Mouse (Mus musculus) erythroid progenitor cell, adult 5-6 weeks (primary cell): ENCODE results near the gene Fam131a. TPM values are rescaled to one million over a fixed set of nuclear protein-coding genes. Genes with fewer than 3 reads are reported as not detected.

Experiments
- ATAC-seq: replicated peaks from 2 replicates; pipeline ENCODE4 v1.8.0; 2016; ENCODE audit warnings: moderate number of reproducible peaks, mild to moderate bottlenecking, moderate TSS enrichment, inconsistent platforms; ENCODE audit not compliant: poor library complexity, low FRiP score, severe bottlenecking
- total RNA-seq, 2 experiments: library from RNA; stranded (forward) in 1 of 2; stranded (reverse) in 1 of 2; fragments of 150-400 nt in 1 of 2; fragments of 186-747, 209-891 nt in 1 of 2; gene quantifications; 2 replicates each; pipeline versions ENCODE4 v1.2.3 to v1.2.4; 2015 to 2017; ENCODE audit warnings: low replicate concordance in 2 of 2

The Fam131a gene
- total RNA-seq, 2 experiments from 2014 or later, result not detected

DNA sequence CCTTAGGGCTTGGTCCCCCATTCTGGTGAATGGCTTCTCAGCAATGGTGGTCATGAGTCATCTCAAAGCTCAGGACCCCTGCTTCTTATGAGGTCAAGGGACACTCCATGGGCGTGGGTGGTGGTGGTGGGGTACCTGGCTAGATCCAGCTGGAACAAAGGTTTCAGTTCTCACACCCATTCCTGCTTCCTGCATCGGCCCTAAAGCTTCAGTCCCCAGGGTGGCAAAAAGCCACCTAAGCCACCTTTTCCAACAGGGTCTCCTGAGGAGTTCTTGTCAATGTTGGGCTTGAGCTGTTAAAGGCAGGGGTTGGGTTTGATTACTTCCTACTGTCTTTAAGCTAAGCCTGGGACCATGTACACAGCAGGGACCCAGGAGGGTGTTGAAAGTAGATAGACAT, 22.1 kb downstream of the Fam131a start:
- no peak for ATAC-seq

DNA sequence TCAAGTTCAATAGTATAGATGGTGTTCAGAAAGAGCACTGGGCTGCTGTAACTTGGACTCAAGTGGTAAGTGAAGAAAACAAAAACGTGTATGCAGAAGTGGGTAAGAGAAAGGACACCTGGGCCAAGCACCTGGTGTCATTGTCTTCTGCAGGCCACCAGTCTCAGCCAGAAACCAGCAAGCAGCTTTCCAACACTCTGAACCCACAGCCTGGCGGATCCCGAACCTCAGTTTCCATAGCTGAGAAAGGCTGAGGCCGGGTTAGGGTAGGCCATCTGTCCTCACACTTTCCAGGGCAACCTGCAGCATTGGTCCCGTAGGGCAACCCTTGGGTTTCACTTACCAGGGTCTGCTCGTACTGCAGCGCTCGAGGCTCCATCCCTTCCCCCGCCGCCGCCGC, 22.5 kb downstream of the Fam131a start:
- ATAC-seq, result no peak

DNA sequence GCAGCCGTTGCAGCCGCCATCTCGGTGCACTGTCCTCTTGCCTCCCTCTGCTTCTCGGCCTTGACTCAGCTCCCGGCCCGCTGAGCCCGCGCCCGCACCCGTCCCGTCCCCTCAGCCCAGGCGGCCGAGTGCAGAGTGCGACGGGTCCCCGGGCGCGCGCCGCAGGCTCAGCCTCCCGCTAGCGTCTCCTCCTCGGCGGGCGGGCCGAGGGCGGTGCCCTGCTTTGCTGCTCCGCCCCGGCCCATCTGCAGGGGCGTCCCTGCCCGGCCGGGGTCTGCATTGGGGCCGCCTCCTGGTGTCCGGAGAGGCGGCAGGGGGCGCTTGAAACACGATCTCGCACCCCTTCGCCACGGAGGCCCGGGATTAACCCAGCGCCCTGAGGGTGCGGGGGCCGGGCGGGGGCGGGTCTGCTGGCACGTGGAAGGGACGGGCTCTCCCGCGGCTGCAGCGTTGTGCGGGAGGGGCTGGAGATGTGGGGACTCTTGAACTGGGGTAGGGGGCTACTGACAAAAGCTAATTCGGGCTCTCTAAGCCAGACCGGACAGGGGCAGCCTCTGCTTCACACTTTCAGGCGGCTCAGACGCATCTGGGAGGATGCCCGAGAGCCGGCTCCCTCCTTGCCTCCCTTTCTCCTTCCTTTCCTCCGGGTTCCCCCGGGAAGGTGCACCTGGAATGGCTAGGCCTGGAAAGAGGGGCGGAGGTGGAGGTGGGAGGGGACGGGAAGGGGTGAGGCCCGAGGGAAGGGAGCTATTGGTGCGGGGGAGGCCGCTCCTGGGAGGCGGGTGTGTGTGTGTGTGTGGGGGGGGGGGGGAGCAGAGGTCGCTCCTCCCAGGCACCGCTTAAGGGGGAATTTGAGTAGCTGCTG, 23.2 kb downstream of the Fam131a start:
- peak; percentile 48 for ATAC-seq

DNA sequence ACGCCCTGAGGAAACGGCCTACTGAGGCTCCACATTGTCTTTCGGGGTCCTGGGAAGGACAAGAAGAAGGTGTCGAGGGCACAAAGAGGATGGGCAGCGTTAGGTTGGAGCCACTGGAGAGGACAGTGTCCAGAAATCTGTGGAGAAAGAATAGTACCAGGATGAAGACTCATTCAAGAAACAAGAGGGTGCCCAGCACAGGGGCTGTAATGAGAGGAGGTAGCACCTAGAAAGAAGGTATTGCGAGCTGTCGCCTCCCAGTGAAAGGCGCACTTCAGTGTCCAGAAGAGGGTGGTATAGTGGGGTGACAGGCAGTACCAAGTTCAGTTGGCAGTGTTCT, 23.8 kb downstream of the Fam131a start:
- peak; percentile 2; the same call in 1 of the 2 replicates for ATAC-seq

DNA sequence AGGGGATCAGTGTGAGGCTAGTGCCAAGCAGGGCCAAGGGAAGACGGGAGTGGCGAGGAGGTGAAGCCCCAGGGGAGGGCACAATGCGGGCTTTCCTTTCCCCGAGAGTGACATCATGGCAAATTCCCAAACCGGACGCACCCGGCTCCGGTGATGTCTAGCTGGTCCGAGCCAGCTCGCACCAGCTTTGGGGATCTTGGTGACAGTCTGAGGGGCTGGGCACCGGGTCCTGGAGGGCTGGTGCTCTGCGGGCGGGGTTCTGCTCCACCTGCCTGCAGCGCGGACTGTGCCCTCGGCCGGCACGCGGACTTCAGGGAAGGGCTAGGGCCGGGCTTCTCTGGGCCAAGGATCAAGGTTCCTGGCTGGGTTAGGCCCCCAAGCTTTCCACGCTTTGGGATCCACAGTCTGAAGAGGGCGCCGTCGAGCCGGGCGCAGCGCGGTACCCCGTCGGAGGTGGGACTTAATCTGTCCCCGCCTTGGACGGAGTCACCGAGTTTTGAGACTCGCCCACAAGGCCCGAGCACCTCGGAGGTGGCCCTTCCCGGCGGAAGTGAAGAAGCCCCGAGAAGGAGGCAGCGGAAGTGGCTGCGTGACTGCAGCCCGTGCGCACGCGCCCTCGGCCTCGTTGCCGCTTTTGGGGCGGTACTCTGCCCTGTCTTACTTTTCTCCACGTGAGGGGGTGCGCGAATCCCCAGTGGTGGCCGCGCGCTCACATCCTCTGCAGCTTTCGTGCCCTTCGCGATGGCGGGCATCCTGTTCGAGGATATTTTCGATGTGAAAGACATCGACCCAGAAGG, 24.3 kb downstream of the Fam131a start, which contains the start of the genes Polr2h and Clcn2:
Gene Polr2h (plus strand): TSS at position 485 of the 797 bp plus-strand sequence.
Gene Clcn2 (minus strand): TSS at position 566 of the 797 bp plus-strand sequence.
- ATAC-seq, result peak; percentile 87

DNA sequence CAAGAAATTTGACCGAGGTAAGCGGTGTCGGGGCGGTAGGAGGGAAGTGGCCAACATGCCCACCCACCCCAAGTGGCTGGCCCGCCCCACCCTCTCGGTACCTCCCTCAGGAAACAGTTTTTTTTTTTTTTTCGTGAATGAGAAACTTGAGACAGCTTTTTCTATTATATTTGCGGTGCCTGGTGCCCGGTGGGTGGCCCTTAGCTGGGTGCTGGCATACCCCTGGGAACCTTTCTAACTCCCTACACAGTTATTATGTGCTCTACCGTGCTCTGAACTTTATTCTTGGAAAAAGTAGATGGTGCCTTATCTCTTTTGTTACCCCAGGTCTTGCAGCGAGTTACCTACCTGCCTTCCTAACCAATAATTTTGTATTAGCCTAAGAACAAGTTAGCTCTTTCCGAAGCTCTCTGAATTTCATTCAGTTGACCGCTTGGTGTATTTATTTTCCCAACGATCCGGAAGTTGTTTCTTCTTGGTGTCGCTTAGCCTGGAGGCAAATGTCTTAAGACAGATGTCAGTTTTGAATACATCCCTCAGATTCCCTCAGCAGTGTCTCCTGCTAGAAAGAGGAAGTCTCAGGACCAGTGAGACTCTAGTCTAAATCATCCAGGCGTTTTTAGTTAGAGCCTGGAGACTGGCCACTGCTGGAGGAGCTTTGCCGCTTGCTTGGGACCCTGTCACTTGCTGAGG, 25.1 kb downstream of the Fam131a start:
- no peak for ATAC-seq

DNA sequence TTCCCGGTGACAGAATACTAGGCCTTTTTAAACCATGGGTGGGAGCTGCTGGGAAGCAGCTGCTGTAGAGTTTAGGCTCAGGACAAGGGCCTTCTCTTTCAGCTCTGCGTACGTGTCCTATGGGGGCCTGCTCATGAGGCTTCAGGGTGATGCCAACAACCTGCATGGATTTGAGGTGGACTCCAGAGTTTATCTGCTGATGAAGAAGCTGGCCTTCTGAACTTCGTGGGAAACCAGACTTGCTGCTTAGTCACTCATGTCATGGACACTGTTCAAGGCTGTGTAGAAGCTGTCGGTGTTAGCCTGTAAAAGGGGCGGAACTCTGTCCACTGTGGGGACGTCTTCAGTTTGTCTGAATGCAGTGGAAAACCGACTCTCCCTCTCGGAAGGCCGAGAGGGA, 28.8 kb downstream of the Fam131a start:
- ATAC-seq, result no peak

DNA sequence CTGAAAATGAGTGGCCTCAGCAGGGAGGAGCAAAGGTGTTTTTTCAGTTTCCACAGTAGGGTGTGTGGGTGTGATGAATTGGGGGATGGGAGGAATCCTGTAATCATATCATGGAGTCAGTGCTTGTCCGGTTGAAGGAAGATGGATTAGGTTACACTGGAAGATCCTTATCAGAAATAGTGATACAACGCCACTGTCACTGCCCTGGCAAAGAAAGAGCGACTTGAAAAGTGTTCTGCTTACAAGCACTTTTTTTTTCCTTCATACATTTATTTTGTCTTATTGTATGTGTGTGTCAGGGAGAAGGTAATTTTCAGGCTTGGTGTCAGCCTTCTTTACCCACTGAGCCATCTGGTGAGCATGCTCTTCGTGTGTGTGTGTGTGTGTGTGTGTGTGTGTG, 29.7 kb downstream of the Fam131a start:
- no peak for ATAC-seq

DNA sequence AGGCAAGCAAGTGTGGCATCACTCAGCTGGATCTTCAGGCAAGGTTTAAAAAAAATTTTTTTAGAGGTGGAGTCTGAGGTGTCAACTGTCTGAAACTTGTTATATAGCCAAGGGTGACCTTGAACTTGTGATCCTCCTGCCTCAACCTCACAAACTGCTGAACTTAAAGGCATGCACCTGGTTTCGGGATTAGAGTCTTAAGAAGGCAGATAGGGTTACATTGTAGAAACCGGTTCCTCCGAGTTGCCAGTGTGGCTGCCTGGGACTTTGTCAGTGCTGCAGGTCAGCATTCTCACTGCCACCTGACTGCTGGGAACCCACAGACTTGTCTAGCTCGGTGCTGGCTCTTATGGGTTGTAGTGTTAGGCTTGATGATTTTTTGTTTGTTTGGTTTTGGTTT, 30.2 kb downstream of the Fam131a start:
- ATAC-seq, result no peak

DNA sequence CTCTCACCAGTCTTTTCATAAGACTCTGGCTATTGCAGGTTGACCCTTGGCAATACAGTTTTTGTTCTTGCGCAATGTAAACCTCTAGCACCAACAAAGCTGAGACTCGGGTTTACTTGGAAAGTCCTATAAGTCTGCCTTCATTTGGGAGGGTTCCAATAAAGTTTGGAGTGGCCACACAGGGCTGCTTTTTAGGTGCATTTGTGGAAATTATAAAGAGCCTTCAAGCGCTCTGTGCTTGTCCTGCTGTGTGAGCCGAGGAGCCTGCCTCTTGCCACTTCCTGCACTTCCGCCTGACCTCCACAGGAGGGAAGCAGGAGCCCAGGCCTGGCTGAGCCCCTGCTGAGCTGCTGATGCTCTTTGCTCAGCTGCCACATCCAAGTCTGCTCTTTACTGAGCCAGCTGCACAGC, 31.3 kb downstream of the Fam131a start:
- no peak for ATAC-seq

DNA sequence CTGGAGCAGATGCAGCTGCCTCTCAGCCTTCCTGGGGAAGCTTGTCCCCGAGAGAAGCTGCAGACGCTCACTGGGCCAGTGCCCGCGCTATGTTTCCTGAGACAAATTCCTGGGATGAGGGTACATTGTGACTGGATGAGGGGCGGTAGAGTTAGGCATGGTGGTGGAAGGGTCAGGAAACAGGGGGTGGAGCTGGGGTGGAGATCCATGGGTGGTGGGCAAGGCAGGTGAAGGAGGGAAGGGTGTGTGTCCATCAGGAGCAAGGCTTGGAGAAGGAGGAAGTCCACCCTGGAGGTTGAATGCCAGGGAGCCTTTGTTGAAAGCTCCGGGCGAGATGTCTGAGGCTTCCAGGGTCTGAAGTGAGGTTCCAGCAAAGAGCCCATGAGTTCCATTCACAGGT, 32.3 kb downstream of the Fam131a start:
- no peak for ATAC-seq

DNA sequence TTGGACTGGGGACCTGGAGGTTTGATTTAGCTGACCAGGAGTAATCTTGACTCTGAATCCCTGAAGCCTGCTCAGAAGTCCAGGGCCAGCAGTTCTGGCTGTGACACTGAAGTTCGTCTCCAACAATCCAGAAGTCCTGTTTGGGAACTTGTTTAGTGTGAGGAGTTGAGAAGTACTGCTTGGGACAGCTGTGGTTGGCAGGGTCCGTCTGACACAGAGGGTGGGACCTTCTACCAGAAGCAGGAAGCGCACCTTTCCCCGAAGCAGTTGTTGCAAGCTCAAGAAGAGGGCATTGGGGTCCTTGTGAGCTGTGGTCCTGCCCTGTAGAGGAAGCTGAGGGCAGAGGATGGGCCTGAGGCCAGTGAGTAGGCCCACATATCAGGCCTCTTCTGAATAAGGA, 32.7 kb downstream of the Fam131a start:
- ATAC-seq, result no peak

DNA sequence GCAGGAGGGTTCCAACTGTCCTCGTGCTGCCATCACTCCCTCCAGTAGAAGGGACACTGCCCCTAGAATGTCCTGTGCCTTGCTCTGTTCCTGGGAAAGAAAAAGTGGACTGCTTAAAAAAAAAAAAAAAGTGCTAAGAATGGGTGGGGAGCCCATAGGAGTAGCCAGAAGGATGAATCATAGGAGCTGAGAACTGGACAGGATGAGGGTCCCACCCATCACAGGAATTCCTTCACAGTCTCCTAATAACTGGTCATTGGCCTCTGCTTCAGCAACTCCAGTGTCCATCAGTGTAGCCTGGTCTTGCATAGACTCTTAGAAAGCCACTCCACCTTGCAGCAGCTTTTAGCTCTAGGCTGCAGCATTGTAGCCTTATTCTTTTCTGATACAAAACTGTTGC, 33.3 kb downstream of the Fam131a start:
- no peak for ATAC-seq

DNA sequence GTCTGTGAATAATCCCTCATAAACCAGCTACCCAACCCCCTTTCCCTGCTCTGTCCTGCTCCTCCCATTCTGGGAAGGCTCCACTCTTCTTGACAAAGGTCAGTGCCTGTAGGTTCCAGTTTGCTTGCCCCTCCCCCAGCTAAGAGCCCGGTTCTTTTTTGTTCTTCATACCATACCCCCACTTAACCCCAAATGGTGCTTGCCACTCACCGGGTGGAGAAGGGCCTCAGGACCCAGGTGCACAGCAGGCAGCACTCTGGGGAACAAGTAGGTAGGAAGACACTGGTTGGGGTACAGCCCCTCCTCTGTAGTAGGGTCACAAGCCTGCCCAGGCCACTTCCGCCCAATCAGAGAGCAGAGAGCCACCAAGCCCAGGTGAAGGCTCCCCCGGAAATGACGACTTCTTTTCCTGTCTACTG, 37.3 kb downstream of the Fam131a start:
- no peak for ATAC-seq

DNA sequence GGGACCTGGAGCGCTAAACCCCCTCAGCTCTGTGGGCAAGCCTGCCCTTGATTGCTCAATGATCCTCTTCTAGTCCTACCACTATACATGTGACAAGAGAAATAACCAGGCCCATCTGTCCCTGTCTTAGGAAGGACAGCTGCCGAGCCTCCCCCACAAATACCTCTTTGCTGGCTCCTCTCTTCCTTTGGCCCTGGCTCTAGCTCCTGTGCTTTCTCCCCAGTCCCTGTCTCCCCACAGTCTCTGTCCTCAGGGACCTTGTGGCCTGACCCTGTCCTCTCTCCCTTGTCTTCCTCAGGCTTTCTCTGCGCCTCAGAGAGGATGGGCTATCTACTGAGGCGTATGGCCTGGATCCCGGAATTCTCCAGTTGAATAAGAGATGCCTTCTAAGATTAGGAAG, 38.6 kb downstream of the Fam131a start:
- no peak for ATAC-seq

DNA sequence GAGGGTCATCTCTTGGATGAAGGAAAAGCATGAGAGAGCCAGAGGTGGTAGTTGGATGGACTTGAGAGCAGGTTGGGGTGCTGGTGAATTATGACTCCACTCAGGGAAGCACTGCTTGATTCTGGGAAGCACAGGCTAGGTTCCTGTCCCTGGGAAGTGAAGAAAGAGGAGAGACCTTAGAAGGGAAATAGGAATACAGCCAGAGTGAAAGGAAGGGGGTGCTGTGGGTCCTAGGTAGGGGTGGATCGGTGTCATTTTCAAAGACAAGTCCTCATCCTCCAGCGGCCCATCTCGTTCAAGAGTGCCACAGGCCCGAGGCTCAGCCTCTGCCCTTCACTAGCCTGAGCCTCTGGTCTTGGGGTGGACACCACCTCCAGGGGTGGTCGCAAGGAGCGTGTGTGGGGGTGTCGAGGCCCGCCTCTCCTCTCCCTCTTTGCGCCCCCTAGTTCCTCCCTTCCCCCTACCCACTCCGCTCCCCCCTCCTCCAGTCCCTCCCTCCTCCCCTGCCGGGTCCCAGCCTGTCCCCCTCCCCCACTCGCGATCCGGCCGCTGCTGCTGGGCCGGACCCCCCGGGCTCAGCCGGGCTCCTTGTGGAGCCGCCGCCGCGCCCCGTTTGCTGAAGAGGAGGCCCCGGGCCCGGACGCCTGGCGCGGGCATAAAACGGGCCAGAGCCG, 39.3 kb downstream of the Fam131a start:
- no peak for ATAC-seq

DNA sequence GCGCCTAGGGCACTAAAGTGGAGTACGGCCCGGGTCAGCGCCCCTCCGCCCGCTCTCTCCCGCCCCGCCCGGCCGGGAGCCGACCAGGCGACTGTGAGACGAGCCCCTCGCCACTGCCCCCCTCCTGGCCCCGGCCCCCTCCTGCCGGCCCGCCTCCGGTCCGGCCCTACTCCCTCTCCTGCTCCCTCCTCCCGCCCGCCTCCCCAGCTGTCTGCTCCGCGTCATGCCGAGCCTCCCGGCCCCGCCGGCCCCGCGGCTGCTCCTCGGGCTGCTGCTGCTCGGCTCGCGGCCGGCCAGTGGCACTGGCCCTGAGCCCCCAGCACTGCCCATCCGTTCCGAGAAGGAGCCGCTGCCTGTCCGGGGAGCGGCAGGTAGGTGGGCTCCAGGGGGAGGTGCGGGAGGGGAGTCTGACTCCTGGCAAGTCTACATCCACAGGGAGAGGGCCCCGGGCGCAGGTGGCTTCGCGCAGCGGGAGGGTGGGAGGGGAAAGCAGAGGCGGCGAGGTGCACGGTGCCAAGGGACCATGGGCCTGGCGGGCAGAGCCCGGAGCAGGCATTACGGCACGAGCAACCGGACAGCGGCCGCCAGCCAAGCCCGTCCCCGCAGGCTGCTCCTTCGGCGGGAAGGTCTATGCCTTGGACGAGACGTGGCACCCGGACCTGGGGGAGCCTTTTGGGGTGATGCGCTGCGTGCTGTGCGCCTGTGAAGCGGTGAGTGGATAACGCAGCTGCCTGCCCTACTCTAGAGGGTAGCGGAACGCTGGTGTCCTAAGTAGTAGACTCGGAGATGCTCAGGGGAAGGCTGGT, 40.1 kb downstream of the Fam131a start, which contains the start of gene Chrd:
Gene Chrd (plus strand): TSS at position 203 of the 806 bp plus-strand sequence.
- no peak for ATAC-seq

DNA sequence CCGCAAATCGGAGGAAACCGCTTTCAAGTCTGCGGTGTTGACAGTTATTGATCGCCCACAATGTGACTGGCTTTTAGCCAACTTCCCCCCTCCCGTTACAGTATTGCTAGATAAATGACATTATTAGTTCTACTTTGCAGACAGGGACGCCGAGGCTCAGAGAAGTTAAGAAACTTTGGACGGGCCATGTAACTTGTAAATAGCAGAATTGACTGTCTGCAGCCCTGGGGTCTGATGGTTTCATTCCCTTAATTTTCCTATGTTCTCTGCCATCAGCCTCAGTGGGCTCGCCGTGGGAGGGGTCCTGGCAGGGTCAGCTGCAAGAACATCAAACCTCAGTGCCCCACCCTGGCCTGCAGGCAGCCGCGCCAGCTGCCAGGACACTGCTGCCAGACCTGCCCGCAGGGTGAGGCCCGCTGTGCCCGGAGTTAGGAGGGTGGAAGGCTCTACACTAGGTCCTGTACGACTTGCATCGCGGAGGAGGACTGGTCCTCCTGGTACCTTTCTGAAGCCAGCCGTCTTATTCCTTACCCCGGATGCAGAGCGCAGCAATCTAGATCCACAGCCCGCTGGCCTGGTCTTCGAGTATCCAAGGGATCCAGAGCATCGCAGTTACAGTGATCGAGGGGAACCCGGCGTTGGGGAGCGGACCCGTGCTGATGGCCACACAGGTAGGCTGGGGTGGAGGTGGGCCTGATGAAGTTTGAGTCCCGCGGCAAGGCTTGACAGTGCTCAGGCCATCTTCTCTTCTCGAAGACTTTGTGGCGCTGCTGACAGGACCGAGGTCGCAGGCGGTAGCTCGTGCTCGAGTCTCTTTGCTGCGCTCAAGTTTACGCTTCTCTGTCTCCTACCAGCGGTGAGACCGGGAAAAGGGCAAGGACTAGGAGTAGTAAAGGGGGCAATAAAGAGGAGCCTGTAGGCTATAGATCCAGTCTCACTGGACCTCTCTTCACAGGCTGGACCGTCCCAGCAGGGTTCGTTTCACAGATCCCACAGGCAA, 41.0 kb downstream of the Fam131a start, which contains the start of gene Thpo:
Gene Thpo (minus strand): TSS at position 781 of the 1,000 bp plus-strand sequence.
- no peak for ATAC-seq
